Mouse (Mus musculus) cortical plate, adult 2 months (tissue): ENCODE data around the gene Tmem259. TPM values are rescaled to one million over a fixed set of nuclear protein-coding genes. Genes with fewer than 3 reads are reported as not detected.

Experiments used
- H3K27ac ChIP-seq: fragments of 200-500 bp; 2 replicates; pipeline ENCODE4 v1.5.1; 2012; ENCODE audit warnings: low read length, control low read depth, inconsistent platforms; ENCODE audit not compliant: insufficient read depth
- H3K4me1 ChIP-seq: fragments of 200-500 bp; 2 replicates; pipeline ENCODE4 v1.6.1; 2011; ENCODE audit warnings: low read length; ENCODE audit not compliant: control insufficient read depth, insufficient read depth
- H3K4me3 ChIP-seq: fragments of 200-500 bp; 2 replicates; pipeline ENCODE4 v1.5.1; 2011; ENCODE audit warnings: mild to moderate bottlenecking, low read length, control low read depth; ENCODE audit not compliant: insufficient read depth
- CTCF ChIP-seq: fragments of 200-500 bp; IDR thresholded peaks from 2 replicates; pipeline ENCODE4 v1.5.1; 2011; ENCODE audit warnings: mild to moderate bottlenecking, control low read depth, low read length; ENCODE audit not compliant: insufficient read depth; ENCODE audit errors: extremely low read depth
- POLR2A ChIP-seq: fragments of 200-500 bp; IDR thresholded peaks from 2 replicates; pipeline ENCODE4 v1.6.1; 2011; ENCODE audit warnings: mild to moderate bottlenecking, low read length, control low read depth; ENCODE audit not compliant: insufficient read depth; ENCODE audit errors: extremely low read depth
- polyA plus RNA-seq: library from polyadenylated mRNA; depleted of rRNA; stranded (reverse); fragments of >200 nt; gene quantifications from 2 replicates; pipeline ENCODE4 v1.2.3, GENCODE M21; 2012

The Tmem259 gene
- polyA plus RNA-seq, 1 experiment = 168 TPM

GRCm38 (mm10) chr10:79943471-79943901, 40.6 kb downstream of the Tmem259 start:
- Histone ChIP-seq H3K27ac (no peak overlapping the region), H3K4me3 (no peak overlapping the region), H3K4me1 (no peaks in the 10 kb centered on the region)
- TF ChIP-seq POLR2A (no peak), CTCF (no peak)

GRCm38 (mm10) chr10:79942988-79943387, 41.1 kb downstream of the Tmem259 start:
- Histone ChIP-seq H3K4me3 (no peak overlapping the region), H3K4me1 (no peaks in the 10 kb centered on the region), H3K27ac (no peak overlapping the region)
- TF ChIP-seq CTCF (no peak), POLR2A (no peak)

- peaks cover 3% of the 10 kb centered on the region; the same call in 1 of the 2 replicates for H3K4me1 ChIP-seq
- TF ChIP-seq CTCF (no peak), POLR2A (no peak)
- H3K4me3 ChIP-seq = no peak overlapping the region
- H3K27ac ChIP-seq = no peak overlapping the region
Observed at GRCm38 (mm10) chr10:79940749-79941148, 43.4 kb downstream of the Tmem259 start.

- Histone ChIP-seq H3K27ac (no peak overlapping the region), H3K4me3 (no peak overlapping the region), H3K4me1 (peaks cover 3% of the 10 kb centered on the region; the same call in 1 of the 2 replicates)
- no peak for TF ChIP-seq CTCF
Observed at GRCm38 (mm10) chr10:79937775-79938526, 46.2 kb downstream of the Tmem259 start.

GRCm38 (mm10) chr10:79936911-79937441, 47.2 kb downstream of the Tmem259 start:
- peaks cover 3% of the 10 kb centered on the region; the same call in 1 of the 2 replicates for H3K4me1 ChIP-seq
- H3K4me3 ChIP-seq = no peak overlapping the region
- no peak overlapping the region for H3K27ac ChIP-seq
- TF ChIP-seq POLR2A (no peak), CTCF (no peak)

GRCm38 (mm10) chr10:79936284-79936910, 47.7 kb downstream of the Tmem259 start:
- Histone ChIP-seq H3K4me3 (no peak overlapping the region), H3K27ac (no peak overlapping the region), H3K4me1 (peaks cover 3% of the 10 kb centered on the region; the same call in 1 of the 2 replicates)
- TF ChIP-seq CTCF = no peak
- TF ChIP-seq POLR2A = no peak

- peaks cover 3% of the 10 kb centered on the region; the same call in 1 of the 2 replicates for H3K4me1 ChIP-seq
- no peak overlapping the region for H3K4me3 ChIP-seq
- H3K27ac ChIP-seq = no peak overlapping the region
- TF ChIP-seq POLR2A (no peak), CTCF (no peak)
Observed at GRCm38 (mm10) chr10:79934794-79935569, 49.1 kb downstream of the Tmem259 start.

GRCm38 (mm10) chr10:79934272-79934721, 49.8 kb downstream of the Tmem259 start:
- no peak overlapping the region for H3K4me3 ChIP-seq
- peaks cover 3% of the 10 kb centered on the region; the same call in 1 of the 2 replicates for H3K4me1 ChIP-seq
- TF ChIP-seq POLR2A (no peak), CTCF (no peak)
- H3K27ac ChIP-seq = no peak overlapping the region

- TF ChIP-seq CTCF (no peak), POLR2A (no peak)
- H3K4me1 ChIP-seq = peaks cover 3% of the 10 kb centered on the region; the same call in 1 of the 2 replicates
- H3K4me3 ChIP-seq = no peak overlapping the region
- H3K27ac ChIP-seq = no peak overlapping the region
Observed at GRCm38 (mm10) chr10:79933861-79934260, 50.3 kb downstream of the Tmem259 start.
